In genomic region chr3:54508906-54509305, GRCm38 (mm10) we compare ENCODE assay signal across 32 mouse cellular contexts.
"Had no signal": no experiment of that assay in that cellular context is flagged by ENCODE, and none has a peak within 500 bp of the region (broad histone marks: within the 10 kb centered on the region; RNA-seq: fewer than 3 reads in every experiment).

No protein-coding gene starts in this region.

- ATAC-seq: hindbrain, embryonic 16.5 days; hindbrain, postnatal 0 days; inflammation-experienced regulatory T-cells, adult 6 months; intestine, embryonic 15.5 days; intestine, embryonic 16.5 days; intestine, postnatal 0 days had no signal

- DNase-seq: heart, postnatal 10 days; heart, postnatal 14 days; heart, postnatal 36 days; heart, postnatal 4 days; kidney, adult 11 months; kidney, adult 18-20 months; kidney, adult 2 months; kidney, adult 8-10 months; kidney, postnatal 10 days; kidney, postnatal 14 days; kidney, postnatal 25 days; kidney, postnatal 36 days; kidney, postnatal 4 days; layer of hippocampus, adult 9-11 months; layer of hippocampus, postnatal 36 days had no signal

- H3K4me3 ChIP-seq: heart, embryonic 13.5 days; heart, embryonic 15.5 days; hindbrain, embryonic 10.5 days; hindbrain, embryonic 12.5 days; hindbrain, embryonic 13.5 days; hindbrain, embryonic 15.5 days; intestine, embryonic 15.5 days; kidney, embryonic 15.5 days; layer of hippocampus, adult 2 months; left cerebral cortex, adult 2 months had no signal

- H3K4me1 ChIP-seq: heart, embryonic 13.5 days; heart, embryonic 15.5 days; hindbrain, embryonic 12.5 days; hindbrain, embryonic 13.5 days; hindbrain, embryonic 15.5 days; intestine, embryonic 15.5 days; kidney, embryonic 15.5 days had no signal

- H3K27ac ChIP-seq: heart, embryonic 13.5 days; heart, embryonic 15.5 days; hindbrain, embryonic 10.5 days; hindbrain, embryonic 12.5 days; hindbrain, embryonic 13.5 days; hindbrain, embryonic 14.5 days; hindbrain, embryonic 15.5 days; hindbrain, postnatal 0 days; intestine, embryonic 15.5 days; kidney, embryonic 15.5 days; kidney, postnatal 0 days; layer of hippocampus, adult 2 months; left cerebral cortex, adult 2 months had no signal
